Mouse (Mus musculus) frontal cortex, adult 2 months (tissue): ENCODE results near the gene Cyp39a1. TPM values are rescaled to one million over a fixed set of nuclear protein-coding genes. Genes with fewer than 3 reads are reported as not detected.

ENCODE experiments used
- DNase-seq, 2 experiments: peaks; one replicate each; pipeline ENCODE4 v3.0.0; 2022; ENCODE audit warnings: low spot score in 1 of 2; ENCODE audit errors: extremely low spot score in 1 of 2
- polyA plus RNA-seq: library from polyadenylated mRNA; depleted of rRNA; stranded (reverse); fragments of >200 nt; gene quantifications from 2 replicates; pipeline ENCODE4 v1.2.3, GENCODE M21; 2012; rRNA removed

Cyp39a1 gene
- polyA plus RNA-seq, 1 experiment = 7.1 TPM

DNA sequence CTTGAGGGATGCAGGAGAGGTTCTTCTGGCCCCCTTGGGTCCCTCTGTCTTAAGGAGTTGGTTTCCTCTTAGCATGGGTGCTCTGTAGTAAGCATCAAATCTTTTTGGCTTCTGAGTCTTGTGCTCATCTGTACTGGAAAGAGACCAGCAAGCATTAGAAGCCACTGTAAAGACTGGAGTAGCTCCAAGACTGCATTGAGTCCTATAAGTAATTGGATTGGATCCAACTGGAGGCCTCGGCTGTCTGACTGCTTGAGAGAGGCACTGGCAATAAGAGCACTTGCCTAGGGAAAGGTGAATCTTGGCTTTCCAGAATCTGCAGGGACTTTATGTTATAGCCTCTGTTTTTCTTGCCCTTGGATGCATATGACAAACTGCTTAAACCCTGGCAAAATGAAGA is 85.6 kb downstream of the Cyp39a1 start:
- no peak for DNase-seq

DNA sequence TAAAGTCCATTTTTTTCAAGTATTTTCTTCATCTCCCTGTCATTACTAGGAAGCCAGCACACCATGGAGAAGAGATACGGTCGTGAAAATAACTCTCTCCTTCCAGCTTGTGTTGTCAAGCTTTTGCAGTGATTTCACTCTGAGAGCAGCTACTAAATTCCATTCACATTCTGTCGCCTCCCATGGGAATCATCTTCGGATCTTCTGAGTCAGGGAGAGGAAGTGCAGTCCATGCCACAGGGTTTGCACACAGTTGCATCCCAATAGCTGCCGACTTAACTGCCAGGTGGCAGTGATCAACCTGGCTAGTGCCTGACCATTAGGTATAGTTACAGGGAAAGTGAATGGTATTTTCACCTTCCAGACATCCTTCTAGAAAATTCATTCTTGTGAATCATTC is 87.5 kb downstream of the Cyp39a1 start:
- DNase-seq = no peak

DNA sequence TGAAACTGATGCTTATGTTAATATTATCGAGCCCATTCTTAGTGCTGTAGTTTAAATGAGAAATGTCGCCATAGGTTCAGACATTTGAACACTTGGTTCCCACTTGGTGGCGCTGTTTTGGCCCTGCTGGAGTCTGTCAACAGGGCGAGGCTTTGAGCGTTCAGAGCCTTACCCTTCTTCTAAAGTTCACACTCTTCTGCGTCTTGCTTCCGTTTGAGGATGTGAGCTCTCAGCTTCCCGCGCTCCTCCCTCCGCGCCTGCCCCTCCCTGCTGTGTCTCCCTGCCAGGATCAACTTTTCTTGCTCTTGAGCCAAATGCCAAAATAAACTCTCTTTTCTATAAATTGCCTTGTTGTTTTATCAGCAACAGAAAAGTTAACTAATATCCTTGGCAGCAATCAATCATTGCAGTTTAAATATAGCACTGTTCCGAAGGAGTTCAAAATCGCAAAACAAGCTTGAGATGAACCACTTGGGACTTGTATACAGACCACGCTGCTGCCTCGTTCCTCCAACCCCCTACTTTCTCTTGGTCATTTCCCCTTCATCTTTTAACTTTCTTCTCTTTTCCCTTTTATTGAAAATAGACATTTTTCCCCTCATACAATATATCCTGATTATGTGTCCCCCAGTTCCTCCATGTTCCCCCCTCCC is 91.5 kb downstream of the Cyp39a1 start:
- no peak for DNase-seq

DNA sequence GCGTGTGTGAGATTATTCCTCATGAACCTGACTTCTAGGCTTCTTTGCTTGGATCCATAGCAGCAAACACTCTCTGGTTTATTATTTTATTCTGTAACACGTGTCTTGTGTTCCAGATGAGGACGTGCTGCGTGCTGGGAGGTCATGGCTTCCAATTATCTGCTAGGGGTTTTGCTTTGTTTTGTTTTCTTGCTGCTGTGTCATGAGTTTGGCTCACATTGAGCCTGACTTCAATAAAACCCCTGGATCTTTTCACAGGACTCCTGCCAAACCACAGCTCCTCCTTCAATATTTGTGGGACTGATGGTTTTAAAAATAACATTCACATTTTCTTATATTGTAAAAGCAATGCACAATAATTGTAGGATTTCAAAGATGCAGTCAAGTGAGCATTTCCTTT is 117.3 kb downstream of the Cyp39a1 start:
- no peak for DNase-seq

DNA sequence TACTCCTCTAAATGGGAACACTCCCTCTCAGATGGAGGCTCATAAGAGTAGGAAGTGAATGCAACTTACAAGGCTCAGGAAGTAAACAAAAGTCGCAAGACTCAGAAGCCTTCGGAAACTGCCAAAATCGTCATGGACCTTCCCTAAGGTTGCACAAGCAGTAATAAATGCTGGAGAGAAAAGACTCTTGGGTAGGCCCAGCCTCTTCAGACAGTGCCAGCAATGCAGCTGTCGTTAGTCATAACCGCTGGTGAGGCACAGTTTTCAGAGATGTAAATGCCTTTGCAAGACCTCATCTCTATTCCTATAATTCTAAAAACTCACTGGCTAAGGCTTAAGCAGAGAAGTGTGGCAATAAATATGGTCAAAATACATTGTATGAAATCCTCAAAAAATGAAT is 121.0 kb downstream of the Cyp39a1 start:
- no peak for DNase-seq

DNA sequence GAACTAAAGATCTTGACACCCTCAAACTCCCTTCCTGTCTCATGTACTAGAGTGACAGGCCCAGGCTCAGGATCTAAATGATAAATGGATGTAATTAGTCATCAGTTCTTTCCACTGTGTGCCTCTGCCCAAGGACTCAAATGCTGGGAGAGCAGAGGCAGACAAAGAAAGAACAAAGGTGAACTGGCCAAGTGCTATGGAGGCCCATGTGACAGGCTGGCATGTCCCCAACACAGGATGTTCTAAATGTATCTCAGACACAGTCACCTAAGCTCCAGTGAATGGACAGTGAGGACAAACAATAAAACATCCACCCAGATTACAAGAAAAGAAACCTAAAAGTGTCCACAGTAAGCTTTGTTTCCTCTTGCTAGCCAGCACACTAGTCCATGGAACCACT is 122.2 kb downstream of the Cyp39a1 start:
- DNase-seq = no peak

DNA sequence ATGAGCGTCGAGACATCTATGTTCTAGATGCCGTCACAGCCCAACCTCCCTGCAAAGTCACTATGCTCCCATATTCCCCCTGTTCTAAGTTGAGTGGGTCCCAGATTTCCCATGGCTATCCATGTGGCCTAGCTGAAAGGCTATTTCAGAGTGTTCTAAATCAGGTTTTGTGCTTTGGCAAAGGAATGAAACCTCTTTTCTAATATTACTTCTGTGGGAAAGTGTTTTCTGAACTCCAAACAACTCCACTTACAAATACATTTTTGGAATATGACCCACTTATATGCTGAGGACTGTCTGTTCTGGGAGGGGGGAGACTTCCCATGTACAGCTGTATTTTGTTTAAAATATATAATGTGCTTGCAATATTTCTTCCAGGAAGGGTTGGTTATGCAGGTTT is 124.5 kb downstream of the Cyp39a1 start:
- DNase-seq = peak in 1 of 2 experiments; percentile 13

DNA sequence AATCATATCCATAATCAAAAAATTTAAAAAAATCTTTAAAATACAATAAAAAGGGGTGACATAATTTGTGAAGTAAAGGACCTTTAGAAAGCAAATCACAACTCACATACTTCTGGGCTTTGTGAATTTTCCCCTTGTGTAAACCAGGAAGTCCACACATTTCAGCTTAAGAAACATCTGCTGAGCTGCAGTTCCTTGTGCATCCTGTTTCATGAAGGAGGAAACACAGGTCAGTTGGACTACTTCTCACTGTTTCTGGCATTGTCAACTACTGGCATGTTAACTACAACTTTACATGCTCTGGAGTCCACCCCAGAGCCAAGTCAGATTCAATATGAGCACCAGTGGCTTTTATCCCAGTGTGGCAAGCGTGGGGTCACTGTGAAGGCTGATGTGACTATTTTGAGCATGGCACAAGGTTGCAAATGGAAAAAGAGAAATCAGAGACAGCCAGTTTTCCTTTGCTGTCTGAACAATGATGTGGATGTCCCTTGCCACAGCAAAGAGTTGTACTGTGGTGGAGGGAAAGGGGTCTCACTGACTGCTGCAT is 127.6 kb downstream of the Cyp39a1 start:
- no peak for DNase-seq

Other genes with a start within 250 kb of the Cyp39a1 start
- 0.06 and 0.08 TPM in 2 replicates for gene Mep1a, start 164.6 kb upstream of the Cyp39a1 start, polyA plus RNA-seq
- 0.38 and 0.48 TPM in 2 replicates for gene Ankrd66, start 123.8 kb upstream of the Cyp39a1 start, polyA plus RNA-seq
- gene Pla2g7, start 99.3 kb upstream of the Cyp39a1 start, polyA plus RNA-seq = 143 and 150 TPM in 2 replicates
- gene Tdrd6, start 37.1 kb upstream of the Cyp39a1 start, polyA plus RNA-seq = 1.2 and 2.0 TPM in 2 replicates
- gene Slc25a27, start 211 bp upstream of the Cyp39a1 start, polyA plus RNA-seq = 48.6 and 55.4 TPM in 2 replicates
- 114 and 141 TPM in 2 replicates for gene Rcan2, start 133.9 kb downstream of the Cyp39a1 start, polyA plus RNA-seq